In the genomic region with DNA sequence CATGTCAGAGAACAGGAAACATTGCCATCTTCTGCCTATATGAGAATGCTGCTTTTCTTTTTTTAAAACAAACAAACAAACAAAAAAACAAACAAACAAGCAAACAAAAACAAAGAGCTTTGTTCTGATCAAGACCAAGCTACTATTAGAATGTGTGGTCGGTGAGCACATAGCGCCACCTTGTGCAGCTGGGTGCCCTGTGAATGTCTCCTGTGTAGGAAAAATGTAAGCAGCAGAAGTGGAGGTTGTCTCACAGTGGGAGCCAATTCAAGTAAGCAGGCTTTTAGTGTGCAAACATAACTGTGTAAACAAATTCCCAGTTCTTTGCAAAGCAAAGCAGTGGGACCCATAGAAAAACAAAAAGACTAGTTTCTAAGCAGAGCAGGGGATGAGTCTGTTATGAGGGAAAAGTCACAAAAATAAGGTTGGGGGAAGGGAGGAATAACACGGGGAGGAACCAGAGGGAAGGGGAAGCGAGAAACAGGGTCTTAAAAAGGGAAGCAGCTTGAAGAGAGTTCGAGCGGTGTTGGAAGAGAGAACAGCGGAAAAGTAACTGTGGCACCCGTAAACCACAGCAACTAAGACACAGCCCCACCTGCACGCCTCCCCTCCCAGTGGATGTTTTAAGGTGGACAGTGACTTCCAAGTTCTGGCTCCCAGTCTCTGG, we compare ENCODE assay signal across 8 mouse cellular contexts. TPM values are rescaled to one million over a fixed set of nuclear protein-coding genes. Genes with fewer than 3 reads are reported as not detected.
DNase-seq lines count a peak whose midpoint lies in the region; ATAC-seq and TF ChIP-seq lines count a peak whose summit lies in the region.

No protein-coding gene starts in this region.

- peak; percentile 75 for TF ChIP-seq CTCF in lung, postnatal 0 days (IDR thresholded peaks at IDR 0.05)

- H3K9me3 ChIP-seq in lung, postnatal 0 days (ENCODE audit: low read length), result no peaks in the 10 kb centered on the region

- ATAC-seq in lung, postnatal 0 days, result peak; percentile 46

- H3K4me2 ChIP-seq in lung, postnatal 0 days (replicated peaks; ENCODE audit: low read depth, low read length), result peak overlapping the region; percentile 38; the same call in 1 of the 2 replicates

- H3K27ac ChIP-seq in lung, postnatal 0 days (ENCODE audit: low read length), result no peak overlapping the region

- H3K4me3 ChIP-seq in lung, postnatal 0 days (ENCODE audit: low read depth, low read length), result 0 out of 2 replicates have a peak overlapping the region, but pooled peaks have one; percentile 4

- 47% methylated on average over 9 of the region's 9 CpGs for whole genome bisulfite sequencing in lung, postnatal 0 days

- H3K27me3 ChIP-seq in lung, postnatal 0 days (replicated peaks; ENCODE audit: insufficient read depth, low read length), result no peaks in the 10 kb centered on the region

- DNase-seq in adrenal gland, postnatal 25 days, result peak; percentile 3
- no peak for DNase-seq in adrenal gland, postnatal 14 days
- peak; percentile 17 for DNase-seq in right cerebral cortex, adult 18-20 months
- DNase-seq in right cerebral cortex, postnatal 25 days, result no peak
- DNase-seq in heart, postnatal 4 days, result peak; percentile 28
- peak; percentile 58 for DNase-seq in lung, postnatal 0 days (ENCODE audit: low spot score)
- DNase-seq in retina, postnatal 1 day, result no peak
- no peak for DNase-seq in T-cell, adult 2 months (ENCODE audit: low spot score)

- TF ChIP-seq EP300 in lung, postnatal 0 days (IDR thresholded peaks at IDR 0.05), result no peak

- no peaks in the 10 kb centered on the region for H3K36me3 ChIP-seq in lung, postnatal 0 days (ENCODE audit: insufficient read depth, low read length)

- no peak overlapping the region for H3K9ac ChIP-seq in lung, postnatal 0 days (replicated peaks; ENCODE audit: low read depth)

- H3K4me1 ChIP-seq in lung, postnatal 0 days (ENCODE audit: insufficient read depth, low read depth, low read length), result no peaks in the 10 kb centered on the region

RNA-seq across cellular contexts. Expression of gene Agr3, which starts 40.4 kb away (rescaled TPM):
- not detected in 2 replicates for total RNA-seq in adrenal gland, postnatal 25 days (2021)
- total RNA-seq in adrenal gland, postnatal 14 days (2021), result not detected in 2 replicates
- not detected for total RNA-seq in heart, postnatal 4 days (2021)
- 5.7 and 6.9 TPM in 2 replicates for polyA plus RNA-seq in lung, postnatal 0 days (2015; fragmentation: Nextera tagmentation; extraction: Ambion mirVana)

Comparison
In these comparisons a context has a peak if more than half of its experiments do, and no peak if none do; other contexts are left out.
1. DNase-seq: peak in adrenal gland, postnatal 25 days (single experiment), right cerebral cortex, adult 18-20 months (single experiment), heart, postnatal 4 days (single experiment) and lung, postnatal 0 days (single experiment); none in adrenal gland, postnatal 14 days (single experiment), right cerebral cortex, postnatal 25 days (single experiment), retina, postnatal 1 day (single experiment) and T-cell, adult 2 months (single experiment).